Mouse (Mus musculus) limb, embryonic 14.5 days (tissue): ENCODE measurements at regions not wholly inside any gene's neighbourhood (a gene's known extent, or its start where the extent isn't known, plus 50 kb on each side); places are given as distances from the start of the nearest gene placed in this dataset.

Experiments
- ATAC-seq: fragments of 200-750 bp; cut with Nextera tagmentation; 2 replicates; pipeline ENCODE4 v1.8.0; 2017; ENCODE audit warnings: low read depth, moderate number of reproducible peaks, moderate TSS enrichment; ENCODE audit not compliant: low FRiP score
- DNase-seq: peaks from one replicate; pipeline ENCODE4 v3.0.0-alpha.2; 2015; ENCODE audit warnings: low spot score
- H3K27ac ChIP-seq: fragments of 300-500 bp; sonication (generic); replicated peaks from 2 replicates; pipeline ENCODE4 v1.5.1; 2014; ENCODE audit warnings: low read depth, mild to moderate bottlenecking, low read length, moderate library complexity, mixed read lengths
- H3K27me3 ChIP-seq: fragments of 300-500 bp; sonication (generic); 2 replicates; pipeline ENCODE4 v1.6.1; 2014; ENCODE audit warnings: low read length, mixed read lengths; ENCODE audit not compliant: control insufficient read depth, insufficient read depth
- H3K36me3 ChIP-seq: fragments of 300-500 bp; sonication (generic); 2 replicates; pipeline ENCODE4 v1.6.1; 2014; ENCODE audit warnings: mild to moderate bottlenecking, low read length, moderate library complexity, mixed read lengths; ENCODE audit not compliant: control insufficient read depth, insufficient read depth
- H3K4me1 ChIP-seq: fragments of 300-500 bp; sonication (generic); 2 replicates; pipeline ENCODE4 v1.6.1; 2014; ENCODE audit warnings: antibody characterized with exemption, low read length, mixed read lengths; ENCODE audit not compliant: control insufficient read depth, insufficient read depth
- H3K4me2 ChIP-seq: fragments of 300-500 bp; sonication (generic); replicated peaks from 2 replicates; pipeline ENCODE4 v1.6.1; 2014; ENCODE audit warnings: low read depth, mild to moderate bottlenecking, low read length, moderate library complexity; ENCODE audit not compliant: severe bottlenecking
- H3K4me3 ChIP-seq: fragments of 300-500 bp; sonication (generic); replicated peaks from 2 replicates; pipeline ENCODE4 v1.5.1; 2014; ENCODE audit warnings: low read length
- H3K9ac ChIP-seq: fragments of 300-500 bp; sonication (generic); 2 replicates; pipeline ENCODE4 v1.6.1; 2014; ENCODE audit warnings: mild to moderate bottlenecking, low read depth, low read length, moderate library complexity; ENCODE audit not compliant: severe bottlenecking
- H3K9me3 ChIP-seq: fragments of 300-500 bp; sonication (generic); 2 replicates; pipeline ENCODE4 v1.6.1; 2016; ENCODE audit warnings: low read length; ENCODE audit not compliant: control insufficient read depth
- POLR2A ChIP-seq: fragments of 200-500 bp; IDR thresholded peaks from 2 replicates; pipeline ENCODE4 v1.8.0; 2012; ENCODE audit warnings: inconsistent platforms, mild to moderate bottlenecking, moderate library complexity, borderline replicate concordance; ENCODE audit not compliant: insufficient read depth, insufficient read length; ENCODE audit errors: extremely low read depth
- WGBS: fragments of 180-500 bp; shearing (Covaris S2); extraction: QIAGEN DNeasy Blood & Tissue Kit; methylation state at CpG from one replicate; pipeline ENCODE4 v1.1.7; 2014; 5-methylcytosine and 5-hydroxymethylcytosine counted together

- no peak for TF ChIP-seq POLR2A
- peak; percentile 39 for DNase-seq
These were observed 398.0 kb upstream of the Sel1l start for GRCm38 (mm10) chr12:92246790-92247451.

DNA sequence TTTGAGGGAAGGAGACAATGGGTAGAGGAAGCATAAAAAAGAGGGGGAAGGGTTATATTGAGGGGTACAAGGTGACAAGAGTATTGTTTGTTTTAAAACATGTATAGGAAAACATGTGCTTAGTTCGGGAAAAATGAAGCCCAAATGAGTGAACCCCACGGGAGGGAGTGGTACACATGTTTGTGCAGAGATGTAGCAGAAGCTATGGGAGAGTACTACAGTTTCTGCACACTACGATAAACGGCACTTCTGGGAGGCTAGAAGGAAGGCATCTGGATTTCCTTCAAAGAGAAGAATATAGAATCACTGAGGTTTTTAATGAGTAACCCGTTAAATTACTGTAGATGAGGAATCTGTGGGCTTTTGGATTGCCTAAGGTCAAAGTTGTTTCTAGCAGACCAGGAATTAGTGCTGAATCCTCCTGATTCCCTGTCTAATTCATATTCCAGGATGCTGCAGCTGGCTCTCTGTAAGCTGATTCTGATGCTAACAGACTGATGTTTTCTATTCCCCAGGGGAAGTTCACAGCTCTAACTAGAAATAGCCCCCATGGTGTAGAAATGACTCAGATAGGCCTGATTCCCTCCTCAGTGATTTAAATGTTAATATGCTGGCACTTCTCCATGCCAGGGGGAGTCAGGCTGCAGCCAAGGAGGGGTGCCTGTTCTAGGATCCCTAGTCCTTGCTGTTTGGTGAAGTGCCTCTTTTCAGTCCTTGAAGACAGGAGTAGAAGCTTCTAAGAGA lies 391.2 kb upstream of the Sel1l start:
- H3K36me3 ChIP-seq: no peaks in the 10 kb centered on the region
- ATAC-seq (no peak), DNase-seq (no peak)
- TF ChIP-seq POLR2A: no peak
- 51% methylated on average over 5 of the region's 5 CpGs for WGBS
- H3K4me2 ChIP-seq: no peak overlapping the region
- no peaks in the 10 kb centered on the region for H3K27me3 ChIP-seq
- no peak overlapping the region for H3K4me3 ChIP-seq
- H3K27ac ChIP-seq: no peak overlapping the region
- no peaks in the 10 kb centered on the region for H3K9me3 ChIP-seq
- no peaks in the 10 kb centered on the region for H3K4me1 ChIP-seq
- no peak overlapping the region for H3K9ac ChIP-seq

More at GRCm38 (mm10) chr12:92246790-92247451, 398.0 kb upstream of the Sel1l start:
- Histone ChIP-seq H3K9ac (no peak overlapping the region), H3K36me3 (no peaks in the 10 kb centered on the region), H3K9me3 (no peaks in the 10 kb centered on the region), H3K27me3 (no peaks in the 10 kb centered on the region), H3K4me2 (no peak overlapping the region), H3K27ac (no peak overlapping the region), H3K4me3 (no peak overlapping the region), H3K4me1 (peaks cover 3% of the 10 kb centered on the region)
- WGBS: 41% methylated on average over 6 of the region's 6 CpGs
- ATAC-seq: peak; percentile 70

GRCm38 (mm10) chr12:92233650-92234408 lies 384.9 kb upstream of the Sel1l start:
- no peak for ATAC-seq
- Histone ChIP-seq H3K27ac (no peak overlapping the region), H3K9ac (no peak overlapping the region), H3K4me2 (no peak overlapping the region), H3K9me3 (no peaks in the 10 kb centered on the region), H3K4me1 (no peaks in the 10 kb centered on the region), H3K4me3 (no peak overlapping the region), H3K27me3 (no peaks in the 10 kb centered on the region), H3K36me3 (no peaks in the 10 kb centered on the region)
- no peak for TF ChIP-seq POLR2A
- DNase-seq: no peak
- WGBS: 83% methylated on average over 3 of the region's 3 CpGs

GRCm38 (mm10) chr12:92228585-92228984 lies 379.6 kb upstream of the Sel1l start:
- no peaks in the 10 kb centered on the region for H3K4me1 ChIP-seq
- H3K9ac ChIP-seq: no peak overlapping the region
- H3K36me3 ChIP-seq: no peaks in the 10 kb centered on the region
- whole genome bisulfite sequencing: 78% methylated on average over 4 of the region's 4 CpGs
- DNase-seq (no peak), ATAC-seq (no peak)
- no peaks in the 10 kb centered on the region for H3K9me3 ChIP-seq
- H3K27me3 ChIP-seq: no peaks in the 10 kb centered on the region
- no peak overlapping the region for H3K4me3 ChIP-seq
- H3K4me2 ChIP-seq: no peak overlapping the region
- H3K27ac ChIP-seq: no peak overlapping the region
- TF ChIP-seq POLR2A: no peak

DNA sequence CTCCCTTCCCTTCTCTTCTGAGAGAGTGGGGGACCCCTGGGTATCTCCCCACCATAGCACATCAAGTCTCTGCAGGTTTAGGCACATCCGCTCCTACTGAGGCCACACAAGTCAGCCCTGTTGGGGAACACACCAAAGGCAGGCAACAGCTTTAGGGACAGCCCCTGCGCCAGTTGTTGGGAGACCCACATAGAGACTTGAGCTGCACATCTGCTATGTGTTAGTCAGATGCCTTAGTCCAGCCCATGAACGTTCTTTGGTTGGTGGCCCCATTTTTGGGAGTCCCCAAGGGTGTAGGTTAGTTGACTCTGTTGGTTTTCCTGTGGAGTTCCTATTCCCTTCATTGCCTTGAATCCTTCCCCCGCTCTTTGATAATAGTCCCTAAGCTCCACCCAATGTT lies 354.4 kb upstream of the Sel1l start:
- 87% methylated on average over 4 of the region's 4 CpGs for WGBS

More for the DNA sequence above, 354.4 kb upstream of the Sel1l start:
- no peak overlapping the region for H3K27ac ChIP-seq
- no peak for TF ChIP-seq POLR2A
- no peaks in the 10 kb centered on the region for H3K4me1 ChIP-seq
- ATAC-seq: no peak
- H3K4me3 ChIP-seq: no peak overlapping the region
- no peak overlapping the region for H3K9ac ChIP-seq
- H3K9me3 ChIP-seq: no peaks in the 10 kb centered on the region
- H3K36me3 ChIP-seq: no peaks in the 10 kb centered on the region
- no peak for DNase-seq
- H3K27me3 ChIP-seq: no peaks in the 10 kb centered on the region
- no peak overlapping the region for H3K4me2 ChIP-seq
